Mouse (Mus musculus) liver, embryonic 13.5 days (tissue): ENCODE data around the gene Kremen2. TPM values are rescaled to one million over a fixed set of nuclear protein-coding genes. Genes with fewer than 3 reads are reported as not detected.

Experiments
- ATAC-seq: fragments of 200-750 bp; cut with Nextera tagmentation; 2 replicates; pipeline ENCODE4 v1.8.0; 2017; ENCODE audit warnings: low read depth, mild to moderate bottlenecking, moderate number of reproducible peaks, moderate library complexity
- DNase-seq: peaks from one replicate; pipeline ENCODE4 v3.0.0; 2022
- H3K27ac ChIP-seq: fragments of 300-500 bp; sonication (generic); 2 replicates; pipeline ENCODE4 v1.5.1; 2015; ENCODE audit warnings: moderate library complexity, mild to moderate bottlenecking, inconsistent platforms
- H3K27me3 ChIP-seq: fragments of 300-500 bp; sonication (generic); 2 replicates; pipeline ENCODE4 v1.6.1; 2015; ENCODE audit warnings: mild to moderate bottlenecking, inconsistent platforms
- H3K36me3 ChIP-seq: fragments of 300-500 bp; sonication (generic); 2 replicates; pipeline ENCODE4 v1.6.1; 2015; ENCODE audit warnings: mild to moderate bottlenecking, inconsistent platforms
- H3K4me1 ChIP-seq: fragments of 300-500 bp; sonication (generic); replicated peaks from 2 replicates; pipeline ENCODE4 v1.6.1; 2015; ENCODE audit warnings: inconsistent platforms
- H3K4me2 ChIP-seq: fragments of 300-500 bp; sonication (generic); 2 replicates; pipeline ENCODE4 v1.6.1; 2015; ENCODE audit warnings: inconsistent platforms, mild to moderate bottlenecking, moderate library complexity
- H3K4me3 ChIP-seq: fragments of 300-500 bp; sonication (generic); replicated peaks from 2 replicates; pipeline ENCODE4 v1.5.1; 2015; ENCODE audit warnings: mild to moderate bottlenecking, inconsistent platforms
- H3K9ac ChIP-seq: fragments of 300-500 bp; sonication (generic); 2 replicates; pipeline ENCODE4 v1.6.1; 2015; ENCODE audit warnings: mild to moderate bottlenecking, inconsistent platforms
- H3K9me3 ChIP-seq: fragments of 300-500 bp; sonication (generic); replicated peaks from 2 replicates; pipeline ENCODE4 v1.6.1; 2016; ENCODE audit warnings: inconsistent platforms
- WGBS: fragments of 180-500 bp; shearing (Covaris S2); methylation state at CpG from one replicate; pipeline ENCODE4 v1.1.7; 2015; ENCODE audit not compliant: insufficient replicate concordance; 5-methylcytosine and 5-hydroxymethylcytosine counted together
- polyA plus RNA-seq: library from polyadenylated mRNA; unstranded; fragments of >200 nt; fragmentation: Nextera tagmentation; extraction: Ambion mirVana; gene quantifications from 2 replicates; pipeline ENCODE4 v1.2.1, GENCODE M21; 2015

Gene Kremen2
- polyA plus RNA-seq, 1 experiment from 2014 or later = 0.10 TPM

DNA sequence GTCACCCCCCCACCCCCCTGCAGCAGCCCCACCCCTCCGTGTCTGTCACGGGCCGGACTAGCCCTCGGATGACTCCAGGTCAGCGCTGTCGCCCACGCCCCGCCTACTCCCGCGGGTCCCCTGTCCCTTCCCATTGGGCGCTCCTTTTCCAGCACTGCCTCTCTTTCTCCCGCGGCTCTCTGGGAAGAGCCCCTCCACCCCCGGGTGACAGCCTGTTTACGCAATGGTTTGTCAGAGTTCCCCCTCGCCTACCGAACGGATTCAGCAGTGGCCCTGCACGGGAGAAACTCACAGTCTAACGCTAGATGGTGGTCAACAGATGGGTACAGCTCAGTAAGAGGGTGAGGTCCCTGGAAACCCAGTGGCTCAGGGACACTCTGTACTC, 18.9 kb downstream of the Kremen2 start:
- no peaks in the 10 kb centered on the region for H3K9me3 ChIP-seq
- ATAC-seq = peak; percentile 84
- H3K27me3 ChIP-seq = no peaks in the 10 kb centered on the region
- H3K4me2 ChIP-seq = peak overlapping the region; percentile 88
- peak overlapping the region; percentile 88 for H3K4me3 ChIP-seq
- peaks cover 29% of the 10 kb centered on the region for H3K4me1 ChIP-seq
- H3K9ac ChIP-seq = peak overlapping the region; percentile 93
- peak overlapping the region; percentile 91 for H3K27ac ChIP-seq
- WGBS = under 1% methylated on average over 20 of the region's 20 CpGs
- no peaks in the 10 kb centered on the region for H3K36me3 ChIP-seq
- peak; percentile 72 for DNase-seq

DNA sequence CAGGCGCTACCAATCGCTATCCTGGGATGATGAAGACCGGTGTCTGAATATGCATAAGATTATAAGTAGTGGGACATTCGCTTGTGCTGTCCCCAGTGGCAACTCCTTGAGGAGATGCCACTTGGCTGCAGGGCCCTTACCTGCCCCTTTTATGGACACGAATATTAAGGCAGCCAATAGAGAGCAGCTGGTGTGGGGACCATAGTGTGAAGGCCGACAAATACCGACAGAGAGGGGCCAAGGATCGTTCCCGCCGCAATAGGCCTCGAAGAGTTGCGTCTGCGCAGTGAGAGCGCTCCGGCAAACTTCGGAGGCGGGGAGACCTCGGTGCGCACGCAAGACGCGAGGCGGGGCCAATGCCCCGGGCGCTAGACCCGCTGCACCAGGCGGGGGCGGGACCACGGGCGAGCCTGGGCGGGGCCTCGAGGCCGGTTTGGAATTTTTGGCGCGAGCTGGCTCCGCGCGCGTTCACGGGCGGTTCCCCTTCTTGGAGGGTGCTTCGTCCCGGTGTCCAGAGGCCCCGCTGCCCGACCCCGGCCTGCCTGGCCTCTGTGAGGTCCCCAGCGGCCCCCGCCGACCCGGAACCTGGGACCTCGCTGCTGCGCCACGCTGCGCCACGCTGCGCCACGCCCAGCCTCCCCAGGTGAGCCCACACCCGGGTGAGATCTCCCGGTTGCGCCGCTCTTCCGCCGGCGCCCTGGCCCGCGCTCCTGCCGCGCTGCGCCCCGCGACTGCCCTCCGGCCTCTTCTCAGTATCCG, 19.5 kb downstream of the Kremen2 start, which contains the start of gene Pkmyt1:
Gene Pkmyt1, plus strand, starts transcription at position 338 of the 759 bp plus-strand sequence.
- H3K4me3 ChIP-seq = peak within 1 kb of the TSS; percentile 88
- under 1% methylated on average over 73 of the region's 73 CpGs for WGBS

DNA sequence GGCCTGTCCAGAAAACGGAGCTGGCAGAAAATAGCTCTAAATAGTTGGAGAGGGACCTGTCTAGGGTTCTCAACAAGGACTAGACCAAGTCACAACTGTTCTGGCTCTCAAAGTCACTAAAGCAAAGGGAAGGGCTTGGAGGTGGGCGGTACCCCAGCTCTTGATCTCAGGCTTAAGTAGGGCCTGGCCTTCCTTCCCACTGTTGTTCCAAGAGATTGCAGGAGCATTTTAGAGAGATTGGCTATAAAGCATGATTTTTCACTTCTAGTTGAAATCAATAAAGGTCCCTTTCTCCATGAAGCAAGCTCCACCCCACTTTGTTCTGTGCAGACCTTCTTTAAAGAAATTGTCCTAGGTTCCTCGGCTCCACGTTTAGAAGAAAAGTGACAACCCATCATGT, 20.2 kb downstream of the Kremen2 start:
- DNase-seq (no peak), ATAC-seq (no peak)
- 0 out of 2 replicates have a peak, but pooled peaks cover 3% of the 10 kb centered on the region for H3K27me3 ChIP-seq
- H3K36me3 ChIP-seq = no peaks in the 10 kb centered on the region
- H3K27ac ChIP-seq = peak overlapping the region; percentile 80
- H3K4me2 ChIP-seq = peak overlapping the region; percentile 88
- WGBS = 53% methylated on average over 4 of the region's 4 CpGs
- peaks cover 33% of the 10 kb centered on the region for H3K4me1 ChIP-seq
- no peaks in the 10 kb centered on the region for H3K9me3 ChIP-seq
- peak overlapping the region; percentile 88 for H3K4me3 ChIP-seq
- H3K9ac ChIP-seq = peak overlapping the region; percentile 93

More for the DNA sequence above, 19.5 kb downstream of the Kremen2 start, which contains the start of gene Pkmyt1:
- Histone ChIP-seq H3K4me1 (peaks cover 33% of the 10 kb centered on the region), H3K9ac (peak within 1 kb of the TSS; percentile 93), H3K4me2 (peak within 1 kb of the TSS; percentile 88), H3K9me3 (no peaks in the 10 kb centered on the region), H3K27me3 (no peaks in the 10 kb centered on the region), H3K36me3 (no peaks in the 10 kb centered on the region), H3K27ac (peak within 1 kb of the TSS; percentile 91)
- peak; percentile 90 for ATAC-seq
- peak; percentile 93 for DNase-seq

- H3K4me1 ChIP-seq = peaks cover 25% of the 10 kb centered on the region
- no peak within 1 kb of the TSS for H3K9ac ChIP-seq
- no peak within 1 kb of the TSS for H3K4me2 ChIP-seq
- H3K27me3 ChIP-seq = peaks cover 10% of the 10 kb centered on the region; the same call in 1 of the 2 replicates
- no peak within 1 kb of the TSS for H3K4me3 ChIP-seq
- H3K36me3 ChIP-seq = no peaks in the 10 kb centered on the region
- 73% methylated on average over 7 of the region's 7 CpGs for WGBS
- no peak for DNase-seq
- no peaks in the 10 kb centered on the region for H3K9me3 ChIP-seq
- ATAC-seq = no peak
- H3K27ac ChIP-seq = no peak within 1 kb of the TSS
Measured at GRCm38 (mm10) chr17:23722376-23723125, 23.1 kb downstream of the Kremen2 start, which contains the start of gene 1520401A03Rik. Gene 1520401A03Rik, minus strand, starts transcription at chr17:23722783.

DNA sequence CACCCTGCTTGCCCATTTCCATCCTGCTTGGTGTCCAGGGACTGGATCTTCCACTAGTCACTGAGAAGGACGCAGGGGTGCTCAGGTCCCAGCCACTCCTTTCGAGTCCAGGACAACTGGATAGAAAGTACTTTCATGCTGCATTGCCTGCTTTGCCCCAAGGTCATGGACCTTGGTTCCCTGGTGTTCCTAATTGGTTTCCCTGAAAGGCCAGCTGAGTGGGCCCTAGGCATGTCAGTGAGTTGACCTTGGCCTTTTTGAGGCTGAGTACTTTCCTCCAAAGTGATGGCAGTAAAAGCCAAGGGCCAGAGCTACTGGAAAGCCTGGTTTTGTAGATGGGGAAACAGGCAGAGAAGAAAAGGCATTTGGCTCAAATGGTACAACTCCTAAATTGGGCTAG, 23.7 kb downstream of the Kremen2 start:
- no peak overlapping the region for H3K4me2 ChIP-seq
- no peaks in the 10 kb centered on the region for H3K9me3 ChIP-seq
- no peak overlapping the region for H3K9ac ChIP-seq
- 69% methylated on average over 2 of the region's 2 CpGs for whole genome bisulfite sequencing
- H3K4me1 ChIP-seq = peaks cover 18% of the 10 kb centered on the region
- H3K27me3 ChIP-seq = peaks cover 11% of the 10 kb centered on the region; the same call in 1 of the 2 replicates
- DNase-seq (no peak), ATAC-seq (no peak)
- no peak overlapping the region for H3K27ac ChIP-seq
- H3K4me3 ChIP-seq = no peak overlapping the region
- H3K36me3 ChIP-seq = no peaks in the 10 kb centered on the region

GRCm38 (mm10) chr17:23719455-23719854, 26.2 kb downstream of the Kremen2 start:
- no peak overlapping the region for H3K4me2 ChIP-seq
- no peak overlapping the region for H3K27ac ChIP-seq
- peaks cover 13% of the 10 kb centered on the region for H3K27me3 ChIP-seq
- DNase-seq (no peak), ATAC-seq (no peak)
- H3K4me3 ChIP-seq = no peak overlapping the region
- H3K4me1 ChIP-seq = peaks cover 6% of the 10 kb centered on the region; the same call in 1 of the 2 replicates
- no peaks in the 10 kb centered on the region for H3K9me3 ChIP-seq
- no peaks in the 10 kb centered on the region for H3K36me3 ChIP-seq
- no peak overlapping the region for H3K9ac ChIP-seq
- WGBS = 36% methylated on average over 1 of the region's 1 CpGs

DNA sequence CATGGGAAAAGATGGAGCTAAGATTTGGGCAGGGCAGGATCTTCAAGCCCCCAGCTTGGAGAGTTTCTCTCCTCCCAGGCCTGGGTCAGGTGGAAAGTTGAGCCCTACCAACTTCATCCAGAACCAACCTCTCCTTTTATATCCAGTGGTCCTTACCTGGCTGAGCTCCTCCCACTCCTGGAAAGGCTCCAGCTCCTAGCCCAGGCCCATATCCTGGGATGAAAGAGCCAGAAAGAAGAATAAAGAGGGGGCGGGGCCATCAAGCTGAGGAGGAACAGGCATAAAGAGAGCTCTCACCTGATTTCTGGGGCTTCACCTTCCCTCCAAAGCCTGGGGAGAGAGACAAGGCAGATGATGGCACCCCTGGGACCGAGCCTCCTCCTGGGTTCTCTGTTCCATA, 28.6 kb downstream of the Kremen2 start:
- no peak overlapping the region for H3K27ac ChIP-seq
- H3K36me3 ChIP-seq = no peaks in the 10 kb centered on the region
- ATAC-seq = no peak
- DNase-seq = no peak
- peaks cover 20% of the 10 kb centered on the region for H3K27me3 ChIP-seq
- no peaks in the 10 kb centered on the region for H3K9me3 ChIP-seq
- peaks cover 6% of the 10 kb centered on the region; the same call in 1 of the 2 replicates for H3K4me1 ChIP-seq
- H3K9ac ChIP-seq = no peak overlapping the region
- 29% methylated on average over 2 of the region's 2 CpGs for WGBS
- no peak overlapping the region for H3K4me2 ChIP-seq
- no peak overlapping the region for H3K4me3 ChIP-seq

GRCm38 (mm10) chr17:23706212-23706611, 39.4 kb downstream of the Kremen2 start:
- H3K36me3 ChIP-seq = no peaks in the 10 kb centered on the region
- H3K9ac ChIP-seq = no peak overlapping the region
- DNase-seq (peak; percentile 41), ATAC-seq (no peak)
- H3K4me3 ChIP-seq = no peak overlapping the region
- no peaks in the 10 kb centered on the region for H3K4me1 ChIP-seq
- no peaks in the 10 kb centered on the region for H3K9me3 ChIP-seq
- no peak overlapping the region for H3K27ac ChIP-seq
- H3K4me2 ChIP-seq = no peak overlapping the region
- peaks cover 48% of the 10 kb centered on the region for H3K27me3 ChIP-seq
- 0% methylated on average over 3 of the region's 3 CpGs for WGBS

DNA sequence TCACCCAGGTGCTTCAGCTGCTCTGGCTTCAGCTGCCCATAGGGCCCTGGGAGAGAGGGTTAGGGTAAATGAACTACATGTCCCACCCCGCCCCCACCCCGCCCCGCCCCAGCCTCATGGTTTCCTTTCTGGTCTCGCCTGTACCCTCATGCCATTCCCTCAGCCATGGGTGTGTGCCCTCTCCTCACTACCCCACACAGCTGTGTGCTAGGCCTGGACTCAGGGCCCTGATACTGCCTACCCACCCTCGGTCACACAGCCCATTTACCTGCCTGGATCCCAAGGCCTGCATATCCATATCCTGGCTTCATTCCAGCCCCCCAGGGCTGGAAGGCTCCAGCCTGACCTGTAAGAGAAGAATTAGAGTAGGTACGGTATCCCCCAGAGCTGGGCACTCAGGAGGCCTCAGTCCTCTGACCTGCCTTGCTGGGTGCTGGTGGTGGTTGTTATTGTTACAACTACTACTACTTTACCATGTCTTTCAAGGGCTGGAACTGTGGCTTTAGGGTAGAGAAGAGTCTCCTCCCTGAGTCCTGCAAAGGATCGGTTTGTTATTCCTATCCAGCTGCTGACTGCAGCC, 40.0 kb downstream of the Kremen2 start:
- ATAC-seq = no peak; the same call in 1 of the 2 replicates

DNA sequence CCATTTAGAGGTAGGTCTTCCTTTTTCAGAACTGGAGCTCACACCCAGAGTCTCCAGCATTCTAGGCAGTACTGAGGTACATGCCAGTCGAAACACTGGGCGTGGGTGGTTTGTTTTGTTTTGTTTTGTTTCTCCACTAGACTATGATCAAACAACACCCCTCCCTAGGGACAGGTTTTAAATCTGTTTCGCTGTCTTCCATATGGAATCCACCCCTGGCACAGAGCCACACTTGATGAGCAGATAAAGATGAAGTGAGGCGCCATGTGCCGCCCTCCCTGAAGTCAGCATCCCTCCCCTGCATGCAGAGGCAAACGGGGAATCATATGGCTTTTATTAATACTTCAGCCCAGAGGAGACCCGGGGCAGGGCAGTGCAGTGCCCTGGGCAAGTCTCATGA, 40.9 kb downstream of the Kremen2 start:
- Histone ChIP-seq H3K4me1 (peaks cover 2% of the 10 kb centered on the region), H3K9me3 (no peaks in the 10 kb centered on the region), H3K27ac (no peak overlapping the region), H3K4me3 (no peak overlapping the region), H3K27me3 (peaks cover 55% of the 10 kb centered on the region), H3K9ac (no peak overlapping the region), H3K4me2 (no peak overlapping the region), H3K36me3 (no peaks in the 10 kb centered on the region)
- WGBS = 57% methylated on average over 7 of the region's 7 CpGs
- DNase-seq (no peak), ATAC-seq (no peak)

More for the DNA sequence above, 40.0 kb downstream of the Kremen2 start:
- Histone ChIP-seq H3K4me1 (no peaks in the 10 kb centered on the region), H3K27me3 (peaks cover 53% of the 10 kb centered on the region), H3K9ac (no peak overlapping the region), H3K36me3 (no peaks in the 10 kb centered on the region), H3K9me3 (no peaks in the 10 kb centered on the region), H3K4me2 (no peak overlapping the region), H3K4me3 (no peak overlapping the region), H3K27ac (no peak overlapping the region)
- 50% methylated on average over 7 of the region's 7 CpGs for WGBS
- DNase-seq = no peak

DNA sequence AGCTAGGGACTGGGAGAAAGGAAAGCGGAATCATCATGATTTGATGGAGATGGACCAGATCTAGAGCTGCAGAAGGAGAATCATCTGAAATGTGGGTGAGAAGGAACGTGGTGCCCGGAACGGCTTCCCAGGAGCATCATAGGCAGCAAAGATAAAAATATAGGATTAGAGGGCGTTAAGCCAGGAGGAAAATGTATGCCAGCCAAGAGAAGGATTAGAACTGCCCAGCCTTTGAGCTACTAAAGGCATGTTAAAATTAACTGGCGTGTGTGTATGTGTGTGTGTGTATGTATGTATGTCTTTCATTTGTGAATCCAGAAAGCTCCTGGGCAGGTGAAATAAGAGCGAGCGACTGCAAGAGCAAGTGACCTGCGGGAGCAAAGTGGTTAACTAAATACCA, 42.3 kb downstream of the Kremen2 start:
- no peaks in the 10 kb centered on the region for H3K36me3 ChIP-seq
- H3K4me3 ChIP-seq = no peak overlapping the region
- peaks cover 67% of the 10 kb centered on the region for H3K27me3 ChIP-seq
- H3K4me2 ChIP-seq = no peak overlapping the region
- peaks cover 10% of the 10 kb centered on the region for H3K4me1 ChIP-seq
- H3K9ac ChIP-seq = no peak overlapping the region
- WGBS = 70% methylated on average over 9 of the region's 9 CpGs
- no peak overlapping the region for H3K27ac ChIP-seq
- DNase-seq = no peak
- no peaks in the 10 kb centered on the region for H3K9me3 ChIP-seq
- ATAC-seq = no peak
